9 mouse cellular contexts compared by ENCODE assay signal in the genomic region with DNA sequence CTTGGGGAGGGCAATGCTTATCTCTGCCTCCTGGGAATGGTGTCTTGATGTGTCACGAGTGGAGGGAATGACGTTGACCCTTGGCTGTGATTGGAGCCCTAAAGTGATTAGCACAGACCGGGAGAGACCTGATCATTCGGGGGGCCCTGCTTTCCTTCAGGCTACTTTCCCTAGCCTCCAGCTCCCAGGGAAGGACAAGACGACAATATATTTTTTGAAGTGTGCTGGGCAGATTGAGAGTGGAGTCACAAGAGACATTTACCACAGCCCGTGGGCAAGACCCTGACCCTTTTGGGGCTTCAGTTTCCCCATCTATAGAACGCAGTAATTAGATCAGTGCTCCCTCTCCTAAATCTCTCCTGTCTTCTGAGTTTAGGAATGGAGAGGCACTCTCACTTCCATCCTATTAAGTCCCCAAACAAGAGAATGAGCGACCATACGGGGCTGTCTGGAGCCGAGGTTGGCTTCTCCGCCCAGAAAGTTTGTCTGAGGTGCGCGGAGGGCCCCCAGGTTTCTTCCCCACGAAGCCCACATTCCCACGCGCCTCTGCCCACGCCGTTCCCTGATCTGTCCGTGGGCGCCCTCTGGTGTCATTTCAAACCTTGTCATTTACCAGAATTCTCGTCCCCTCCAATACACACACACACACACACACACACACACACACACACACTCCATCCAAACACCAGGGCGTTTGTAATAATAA. TPM values are rescaled to one million over a fixed set of nuclear protein-coding genes. Genes with fewer than 3 reads are reported as not detected.
DNase-seq lines count a peak whose midpoint lies in the region; ATAC-seq and TF ChIP-seq lines count a peak whose summit lies in the region.
"Had no signal": no experiment of that assay in that cellular context is flagged by ENCODE, and none has a peak within 500 bp of the region (broad histone marks: within the 10 kb centered on the region; RNA-seq: fewer than 3 reads in every experiment).

No protein-coding gene starts in this region.

- CTCF ChIA-PET in Patski (lab: Charles Lee): no interaction called here

- H3K27ac ChIP-seq in embryonic facial prominence, embryonic 13.5 days: no peak overlapping the region
- no peak overlapping the region for H3K27ac ChIP-seq in hindbrain, embryonic 11.5 days (ENCODE audit: low read depth, low read length)
- H3K27ac ChIP-seq in small intestine, adult 2 months (ENCODE audit: insufficient read depth, low read depth, low read length): no peak overlapping the region

- ATAC-seq in CD4-positive, CD25-positive, alpha-beta regulatory T cell, adult 4 months: no peak
- ATAC-seq in Patski: no peak
- ATAC-seq in embryonic facial prominence, embryonic 13.5 days (ENCODE audit: insufficient number of reproducible peaks, insufficient read depth, low FRiP score, low TSS enrichment, low read depth): no peak
- no peak for ATAC-seq in hindbrain, embryonic 11.5 days (ENCODE audit: low FRiP score)

- TF ChIP-seq CTCF in Patski (IDR thresholded peaks at IDR 0.05): peak; percentile 62
- TF ChIP-seq CTCF in small intestine, adult 2 months (IDR thresholded peaks at IDR 0.05; ENCODE audit: extremely low read depth, insufficient read length, insufficient replicate concordance, low read depth, low read length): peak; percentile 44; the same call in 1 of the 2 replicates

- peaks cover 68% of the 10 kb centered on the region for H3K27me3 ChIP-seq in Patski
- peaks cover 89% of the 10 kb centered on the region for H3K27me3 ChIP-seq in embryonic facial prominence, embryonic 13.5 days
- H3K27me3 ChIP-seq in hindbrain, embryonic 11.5 days (ENCODE audit: control insufficient read depth, insufficient read depth, low read length): peaks cover 79% of the 10 kb centered on the region
- H3K27me3 ChIP-seq in small intestine, adult 2 months (ENCODE audit: control insufficient read depth, insufficient read depth, low read length): peaks cover 25% of the 10 kb centered on the region

- DNase-seq in CD4-positive, CD25-positive, alpha-beta regulatory T cell, adult 2 months (ENCODE audit: low read depth, low spot score): peak; percentile 66
- no peak for DNase-seq in Patski (ENCODE audit: low read depth, low spot score)
- peak; percentile 69 for DNase-seq in hindbrain, embryonic 11.5 days (ENCODE audit: low spot score)
- DNase-seq in layer of hippocampus, postnatal 25 days (ENCODE audit: extremely low spot score in 1 of 2, low spot score in 1 of 2): peak; percentile 62 to 86
- DNase-seq in lung, postnatal 14 days: peak; percentile 69

- no peaks in the 10 kb centered on the region for H3K36me3 ChIP-seq in embryonic facial prominence, embryonic 13.5 days
- no peaks in the 10 kb centered on the region for H3K36me3 ChIP-seq in hindbrain, embryonic 11.5 days (ENCODE audit: control insufficient read depth, insufficient read depth, low read length)
- no peaks in the 10 kb centered on the region for H3K36me3 ChIP-seq in small intestine, adult 2 months (ENCODE audit: control insufficient read depth, insufficient read depth, low read length)

- H3K4me2 ChIP-seq in embryonic facial prominence, embryonic 13.5 days: peak overlapping the region; percentile 100
- peak overlapping the region; percentile 88 for H3K4me2 ChIP-seq in hindbrain, embryonic 11.5 days (replicated peaks; ENCODE audit: low read depth, low read length)

- H3K9me3 ChIP-seq in embryonic facial prominence, embryonic 13.5 days: peaks cover 5% of the 10 kb centered on the region; the same call in 1 of the 2 replicates
- no peaks in the 10 kb centered on the region for H3K9me3 ChIP-seq in hindbrain, embryonic 11.5 days (ENCODE audit: control insufficient read depth, low read length)

- 4% methylated on average over 22 of the region's 22 CpGs for WGBS in embryonic facial prominence, embryonic 13.5 days
- WGBS in hindbrain, embryonic 11.5 days: 6% methylated on average over 22 of the region's 22 CpGs
- 5% methylated on average over 22 of the region's 22 CpGs for WGBS in small intestine, adult 2 months

- peaks cover 12% of the 10 kb centered on the region for H3K4me1 ChIP-seq in embryonic facial prominence, embryonic 13.5 days
- peaks cover 11% of the 10 kb centered on the region; the same call in 1 of the 2 replicates for H3K4me1 ChIP-seq in hindbrain, embryonic 11.5 days (replicated peaks; ENCODE audit: control insufficient read depth, insufficient read depth, low read length)
- H3K4me1 ChIP-seq in small intestine, adult 2 months (ENCODE audit: control insufficient read depth, insufficient read depth, insufficient read length, low read length): peaks cover 7% of the 10 kb centered on the region

- in situ Hi-C loops in Patski (cut with MboI; ENCODE audit: low pct_unique_long_range_greater_than_20kb): loop anchor here (5.0 kb wide), 1 partner anchor 173 kb away; no protein-coding TSS in a partner anchor

- no peak for TF ChIP-seq POLR2A in small intestine, adult 2 months (IDR thresholded peaks at IDR 0.05; ENCODE audit: low read depth, low read length)

- POLR2A ChIA-PET in Patski (lab: Charles Lee): no interaction called here

- peak overlapping the region; percentile 55; the same call in 1 of the 2 replicates for H3K9ac ChIP-seq in embryonic facial prominence, embryonic 13.5 days
- no peak overlapping the region for H3K9ac ChIP-seq in hindbrain, embryonic 11.5 days (ENCODE audit: low read depth, low read length)

- H3K4me3 ChIP-seq in embryonic facial prominence, embryonic 13.5 days: peak overlapping the region; percentile 62
- peak overlapping the region; percentile 40 for H3K4me3 ChIP-seq in hindbrain, embryonic 11.5 days (ENCODE audit: low read depth, low read length)
- H3K4me3 ChIP-seq in small intestine, adult 2 months (ENCODE audit: low read depth, low read length): peak overlapping the region; percentile 62; the same call in 1 of the 2 replicates

RNA-seq across cellular contexts. Expression of a gene that starts 15.2 kb away (rescaled TPM):
- not detected for polyA plus RNA-seq in CD4-positive, CD25-positive, alpha-beta regulatory T cell, adult 4 months (2017; shearing (Covaris generic))
- not detected for polyA plus RNA-seq in Patski (2021)
- polyA plus RNA-seq in embryonic facial prominence, embryonic 13.5 days (2015; fragmentation: Nextera tagmentation; extraction: Ambion mirVana): 0.08 and 0.21 TPM in 2 replicates
- 4.0 and 6.7 TPM in 2 replicates for polyA plus RNA-seq in hindbrain, embryonic 11.5 days (2014; fragmentation: Nextera tagmentation; extraction: Ambion mirVana)
- not detected for total RNA-seq in layer of hippocampus, postnatal 25 days (2021)
- polyA plus RNA-seq in small intestine, adult 2 months (2012; rRNA removed): 0.04 TPM in 1 of 2 replicates, not detected in the other
- total RNA-seq: hematopoietic stem cell, adult 5-6 weeks had no signal

RNA-seq across cellular contexts. Expression of a gene that starts 15.5 kb away (rescaled TPM):
- 10 to 100 TPM; 43.5 to 65.7 TPM for polyA plus RNA-seq in CD4-positive, CD25-positive, alpha-beta regulatory T cell, adult 4 months (2017; shearing (Covaris generic))
- polyA plus RNA-seq in Patski (2021): 44.1 TPM
- 77.0 and 83.8 TPM in 2 replicates for polyA plus RNA-seq in embryonic facial prominence, embryonic 13.5 days (2015; fragmentation: Nextera tagmentation; extraction: Ambion mirVana)
- 50.8 and 56.6 TPM in 2 replicates for polyA plus RNA-seq in hindbrain, embryonic 11.5 days (2014; fragmentation: Nextera tagmentation; extraction: Ambion mirVana)
- 10 to 100 TPM; 20.3 to 20.6 TPM for total RNA-seq in layer of hippocampus, postnatal 25 days (2021)
- 2.5 and 4.0 TPM in 2 replicates for polyA plus RNA-seq in small intestine, adult 2 months (2012; rRNA removed)

RNA-seq across cellular contexts. Expression of a gene that starts 33.2 kb away (rescaled TPM):
- 1 to 10 TPM; 6.9 to 8.2 TPM for polyA plus RNA-seq in CD4-positive, CD25-positive, alpha-beta regulatory T cell, adult 4 months (2017; shearing (Covaris generic))
- polyA plus RNA-seq in Patski (2021): 58.8 TPM
- 52.5 and 53.2 TPM in 2 replicates for polyA plus RNA-seq in embryonic facial prominence, embryonic 13.5 days (2015; fragmentation: Nextera tagmentation; extraction: Ambion mirVana)
- polyA plus RNA-seq in hindbrain, embryonic 11.5 days (2014; fragmentation: Nextera tagmentation; extraction: Ambion mirVana): 28.6 and 30.2 TPM in 2 replicates
- 10 to 100 TPM; 45.5 to 46.0 TPM for total RNA-seq in layer of hippocampus, postnatal 25 days (2021)
- polyA plus RNA-seq in small intestine, adult 2 months (2012; rRNA removed): 28.0 and 55.5 TPM in 2 replicates
